Mouse (Mus musculus): ENCODE measurements at regions not wholly inside any gene's neighbourhood (a gene's known extent, or its start where the extent isn't known, plus 50 kb on each side); places are given as distances from the start of the nearest gene placed in this dataset.

DNA sequence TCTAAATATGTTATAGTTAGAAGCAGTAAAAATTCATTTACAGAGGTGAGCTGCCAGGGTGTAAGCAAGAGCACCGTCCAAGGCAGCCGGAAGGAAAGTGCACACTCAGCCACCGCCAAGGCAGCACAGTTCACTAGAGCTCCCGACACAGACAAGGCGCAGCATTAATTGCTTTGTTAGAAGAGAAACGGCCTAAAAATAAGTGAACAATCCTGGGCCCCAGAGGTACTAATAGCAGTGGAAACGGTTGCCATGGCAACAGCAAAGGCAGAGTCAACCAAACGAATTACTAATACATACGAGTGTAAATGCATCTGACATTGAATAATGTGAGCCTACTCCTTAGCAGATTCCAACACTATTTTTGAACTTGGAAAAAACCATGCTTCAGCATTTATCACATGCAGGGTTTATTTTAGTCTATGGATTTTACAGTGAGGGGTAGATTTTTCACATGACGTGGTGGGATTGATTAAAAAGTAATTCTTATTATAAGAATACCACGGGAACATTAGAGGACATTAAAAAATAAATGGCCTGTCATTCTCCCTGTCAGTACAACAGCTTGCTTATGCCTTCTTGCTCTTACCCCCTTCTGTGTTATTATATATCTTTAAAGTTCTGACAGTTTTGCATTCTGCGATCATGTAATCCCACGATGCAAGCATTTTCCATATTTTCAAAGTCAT lies 62.5 kb downstream of the Cavin4 start:
- peak; percentile 76 for DNase-seq (ENCODE audit: low spot score in 2 of 2)
- intact Hi-C loops (cut with DNase I): no loop called here

DNA sequence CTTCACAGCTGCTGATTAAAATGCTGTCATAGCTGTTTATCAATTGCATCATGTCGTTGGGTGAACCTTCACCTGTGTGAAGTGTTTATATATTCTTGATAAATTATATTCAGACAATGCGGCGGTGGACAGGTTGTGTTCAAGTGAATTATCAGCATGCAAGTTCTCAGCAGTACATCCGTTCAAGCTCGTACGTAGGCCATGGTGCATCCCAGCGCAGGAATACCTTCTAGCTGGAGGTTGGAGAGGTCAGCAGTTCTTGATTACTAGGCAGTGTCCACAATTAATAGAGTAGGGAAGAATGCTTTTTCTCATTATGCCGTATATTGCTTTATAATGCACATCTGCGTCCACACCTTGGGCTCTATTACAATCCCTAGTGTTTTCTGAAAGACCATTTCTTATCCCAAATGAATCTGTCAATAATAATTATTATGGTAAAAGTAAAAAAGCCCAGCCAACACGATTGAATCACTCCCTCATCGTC lies 63.1 kb downstream of the Cavin4 start:
- intact Hi-C loops (cut with DNase I): no loop called here
- DNase-seq (ENCODE audit: low spot score in 2 of 2): no peak

DNA sequence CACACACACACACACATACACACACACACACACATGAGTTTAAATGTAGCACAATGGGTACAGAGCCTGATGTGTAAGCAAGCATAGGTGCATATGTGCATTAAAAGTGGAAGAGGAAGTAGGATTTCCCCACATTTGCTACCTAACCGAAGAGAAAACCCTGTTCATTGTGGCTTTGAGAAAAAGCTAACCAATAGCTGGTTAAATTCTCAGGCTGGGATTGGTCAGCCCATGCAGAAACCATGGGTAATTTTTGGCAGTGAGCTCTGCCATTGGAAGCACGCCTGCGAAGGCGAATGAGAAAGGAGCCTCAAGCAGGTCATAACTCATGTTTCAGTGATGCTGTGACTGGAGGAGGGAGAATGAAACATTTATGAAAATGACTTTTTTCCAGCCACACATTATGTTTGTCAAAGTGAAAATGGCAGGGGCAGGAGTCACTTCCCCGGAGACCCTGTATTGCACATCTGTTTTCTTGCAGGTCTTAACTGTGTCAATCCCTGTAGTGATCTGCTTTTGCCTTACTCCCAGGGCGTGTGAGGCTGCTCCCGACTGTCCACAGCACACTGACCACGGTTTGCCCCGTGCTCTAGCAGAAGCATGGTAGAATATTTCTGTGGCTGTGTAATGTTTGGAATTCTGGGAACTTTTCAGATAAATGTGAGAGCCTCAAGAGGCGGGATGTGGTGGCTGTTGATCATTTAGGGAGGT lies 71.7 kb downstream of the Cavin4 start:
- DNase-seq (ENCODE audit: low spot score in 2 of 2): no peak
- intact Hi-C loops (cut with DNase I): no loop called here

DNA sequence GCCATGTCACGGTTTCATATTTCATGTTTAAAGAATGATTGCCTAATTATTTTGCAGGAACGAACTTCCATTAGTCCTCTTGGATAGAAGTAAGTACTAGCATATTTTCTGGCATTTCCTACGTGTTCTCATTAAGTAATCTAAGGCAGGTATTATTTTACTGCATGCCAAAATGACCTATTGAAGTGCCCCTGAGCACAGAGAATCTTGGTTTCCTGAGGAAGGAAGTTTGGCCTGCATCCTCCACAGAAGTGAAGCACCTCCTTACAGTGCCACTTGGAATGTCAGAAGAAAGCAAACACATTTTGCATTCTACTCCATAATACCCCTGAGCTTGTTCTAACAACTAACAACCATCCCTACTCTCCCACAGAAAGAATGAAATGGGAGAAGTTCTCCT lies 82.9 kb downstream of the Cavin4 start:
- DNase-seq (ENCODE audit: low spot score in 2 of 2): no peak
- intact Hi-C loops (cut with DNase I): no loop called here

DNA sequence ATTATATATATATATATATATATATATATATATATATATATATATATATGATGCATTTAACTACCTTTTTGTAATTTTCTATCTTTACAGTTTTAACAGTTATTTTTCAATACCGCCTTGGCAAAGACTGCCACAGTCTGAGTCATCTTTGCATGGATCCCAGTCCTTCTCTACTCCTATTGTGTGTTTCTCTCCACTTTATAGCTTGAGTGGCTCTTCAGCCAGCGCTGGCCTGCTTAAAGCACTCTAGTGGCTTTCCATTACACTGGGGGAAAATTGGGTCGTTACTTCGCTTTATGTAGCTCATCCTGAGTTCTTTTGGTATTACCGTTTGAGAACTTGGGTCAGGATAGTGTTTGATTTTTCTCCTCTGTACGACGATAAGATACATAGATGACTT lies 86.3 kb downstream of the Cavin4 start:
- DNase-seq (ENCODE audit: low spot score in 2 of 2): no peak
- intact Hi-C loops (cut with DNase I): no loop called here

DNA sequence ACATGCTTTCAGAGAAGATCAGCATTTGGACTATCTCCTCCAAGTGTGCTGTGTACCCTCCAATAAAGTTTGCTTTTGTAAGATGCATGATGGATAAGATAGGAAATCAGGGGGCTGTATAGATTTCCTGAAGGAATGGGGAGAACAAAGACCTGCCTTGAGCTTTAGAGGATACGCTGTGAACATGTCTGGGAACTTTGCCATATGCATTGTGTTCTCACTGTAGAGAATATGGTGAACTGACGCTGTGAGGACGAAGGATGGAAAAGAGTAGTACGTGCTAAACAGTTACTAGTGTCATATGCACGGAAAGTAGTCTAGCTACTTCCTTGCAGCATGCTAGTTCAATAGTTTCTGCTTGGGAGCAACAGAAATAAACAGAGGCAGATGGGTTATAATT lies 86.8 kb downstream of the Cavin4 start:
- intact Hi-C loops (cut with DNase I): no loop called here
- DNase-seq (ENCODE audit: low spot score in 2 of 2): no peak

DNA sequence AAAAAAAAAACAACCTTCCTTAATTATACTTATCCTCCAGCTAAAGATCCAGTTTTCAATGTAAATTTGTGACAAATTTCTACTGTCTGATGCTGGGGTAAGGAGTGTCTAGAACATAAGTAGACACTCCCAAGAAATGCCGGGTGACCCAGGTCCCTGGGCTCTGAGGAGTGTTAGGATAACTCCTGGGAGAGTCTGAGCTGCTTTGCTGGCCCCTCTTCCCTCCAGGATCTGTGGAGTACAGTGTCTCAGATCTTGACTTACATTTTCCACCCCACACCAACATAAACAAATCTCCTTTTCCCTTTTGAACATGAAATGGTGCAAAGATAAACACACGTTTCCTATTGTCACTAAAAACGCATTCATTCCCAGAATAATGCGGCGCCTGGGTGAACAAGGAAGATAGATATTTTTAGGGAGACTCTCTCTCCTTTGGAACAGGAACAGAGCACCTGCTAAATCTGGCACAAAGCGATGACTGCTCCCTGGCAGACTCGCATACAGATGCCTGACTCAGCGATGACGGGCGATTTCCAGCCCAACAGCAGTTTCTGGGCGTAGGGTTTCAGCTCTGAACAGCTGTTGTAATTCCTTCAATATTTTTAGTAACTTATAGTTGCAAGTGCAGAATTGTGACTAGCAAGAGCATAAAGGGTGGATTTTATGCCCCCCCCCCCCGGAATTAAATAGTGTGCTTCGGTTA lies 91.3 kb downstream of the Cavin4 start:
- intact Hi-C loops (cut with DNase I): no loop called here
- peak; percentile 80 to 86 for DNase-seq (ENCODE audit: low spot score in 2 of 2)

DNA sequence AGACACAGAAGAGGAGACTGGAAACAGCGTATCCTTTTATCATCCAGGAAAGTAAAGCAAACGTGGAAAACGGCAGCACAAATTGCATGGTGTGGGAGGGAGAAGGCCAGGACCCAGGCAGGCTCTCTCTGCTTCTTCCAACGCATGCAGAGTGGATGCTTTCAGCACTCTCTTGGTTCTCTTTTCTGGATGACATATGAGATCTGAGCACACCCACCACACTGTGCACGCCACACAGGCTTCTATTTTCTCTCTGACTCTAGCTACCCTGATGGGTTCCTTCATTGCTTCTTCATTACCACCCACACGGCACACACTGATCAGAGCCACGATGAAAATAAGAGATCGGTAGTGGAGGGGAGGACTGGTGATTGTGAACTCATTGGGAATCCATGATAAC lies 97.3 kb downstream of the Cavin4 start:
- intact Hi-C loops (cut with DNase I): no loop called here
- DNase-seq (ENCODE audit: low spot score in 2 of 2): no peak

DNA sequence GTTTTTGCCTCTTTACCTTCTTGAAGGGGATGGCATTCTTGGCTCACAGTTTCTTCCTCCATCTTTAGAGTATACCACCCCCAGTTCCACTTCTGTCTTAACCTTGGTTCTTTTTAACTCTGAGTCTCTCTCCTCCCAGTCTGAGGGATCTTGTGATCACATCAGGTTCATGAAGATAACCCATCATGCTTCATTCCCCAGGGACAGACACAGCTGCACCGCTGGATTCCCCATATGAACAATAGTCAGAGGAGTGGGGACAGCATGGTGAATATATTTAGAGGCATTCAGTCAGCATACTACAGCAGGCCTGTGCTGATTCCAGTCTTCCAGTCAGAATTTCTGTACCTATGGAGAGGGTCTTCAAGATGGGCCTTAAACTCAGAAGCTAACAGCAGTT lies 103.1 kb downstream of the Cavin4 start:
- intact Hi-C loops (cut with DNase I): no loop called here
- no peak for DNase-seq (ENCODE audit: low spot score in 2 of 2)

DNA sequence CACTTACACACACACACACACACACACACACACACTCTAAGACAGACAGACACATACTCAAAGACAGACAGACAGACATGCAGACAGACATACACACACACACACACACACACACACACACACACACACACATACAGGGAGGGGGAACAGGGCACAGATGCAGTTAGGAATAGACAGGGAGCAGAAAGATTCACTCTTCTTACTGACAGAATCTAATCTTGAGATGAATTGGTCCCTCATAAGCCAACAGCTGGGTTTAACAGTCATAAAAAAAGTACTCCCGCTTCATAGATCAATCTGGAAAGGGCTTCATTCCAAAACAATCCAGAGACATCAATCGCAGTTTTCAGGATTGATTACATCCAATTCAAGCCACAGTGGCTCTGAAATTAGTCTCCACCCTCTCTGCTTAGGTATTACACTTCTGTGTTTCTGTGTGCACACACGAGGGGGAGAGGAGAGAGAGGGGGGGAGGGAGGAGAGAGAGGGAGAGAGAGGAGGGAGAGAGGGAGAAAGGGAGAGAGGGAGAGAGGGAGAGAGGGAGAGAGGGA lies 107.2 kb downstream of the Cavin4 start:
- intact Hi-C loops (cut with DNase I): loop anchor here (5.0 to 10.0 kb wide), 2 partner anchors 78 to 384 kb away; no protein-coding TSS in a partner anchor
- no peak for DNase-seq (ENCODE audit: low spot score in 2 of 2)

DNA sequence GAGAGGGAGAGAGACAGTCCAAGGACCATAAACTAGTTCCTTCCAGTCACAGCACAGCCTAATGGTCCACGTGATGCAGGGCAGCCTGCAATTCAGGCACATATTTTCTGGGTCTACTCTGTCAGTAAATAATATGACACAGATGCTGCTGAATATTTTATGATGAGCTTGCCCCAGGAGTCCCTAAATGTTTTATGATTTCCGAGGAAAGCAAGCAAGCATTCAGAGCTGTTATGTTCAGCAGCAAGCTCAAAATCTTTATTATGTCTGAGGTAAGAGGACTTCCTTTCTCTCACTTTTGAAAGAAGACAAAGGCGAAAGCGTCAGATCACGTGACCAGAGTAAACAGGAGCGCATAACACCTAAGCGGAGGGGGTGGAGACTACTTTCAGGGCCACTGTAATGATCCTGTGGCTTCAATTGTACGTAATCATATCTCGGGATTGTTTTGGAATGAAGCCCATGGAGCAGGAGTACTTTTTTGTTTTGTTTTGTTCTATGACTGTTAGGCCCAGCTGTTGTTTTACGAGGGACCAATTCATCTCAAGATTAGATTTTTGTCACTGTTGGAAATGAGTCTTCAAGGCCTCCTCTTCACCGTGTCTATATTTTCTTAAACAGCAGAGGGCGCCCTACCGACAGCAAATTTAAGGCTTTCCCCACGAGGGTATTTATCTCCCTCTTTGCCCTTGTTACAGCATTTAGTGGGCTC lies 107.8 kb downstream of the Cavin4 start:
- peak; percentile 77 to 82 for DNase-seq (ENCODE audit: low spot score in 2 of 2)
- intact Hi-C loops (cut with DNase I): loop anchor here (5.0 to 10.0 kb wide), 2 partner anchors 79 to 384 kb away; no protein-coding TSS in a partner anchor

DNA sequence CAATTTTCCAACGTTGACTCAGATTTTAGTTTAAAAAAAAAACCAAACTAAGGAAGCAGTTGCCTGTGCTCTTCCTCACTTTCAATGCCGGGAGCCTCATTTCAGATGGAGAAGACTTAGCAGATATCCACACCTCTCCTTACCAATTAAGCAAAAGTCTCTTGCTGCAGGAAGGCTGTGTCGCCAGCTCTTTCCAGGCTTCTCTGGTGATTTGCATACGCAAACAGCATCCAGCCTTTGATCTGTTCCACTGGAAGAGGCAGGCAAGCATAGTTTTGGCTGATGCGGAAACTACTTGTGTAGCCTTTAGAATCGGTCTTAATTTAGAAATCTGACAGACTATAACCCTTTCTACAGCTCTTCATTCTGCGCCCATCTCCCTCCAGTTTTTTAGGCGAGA lies 108.5 kb downstream of the Cavin4 start:
- peak in 1 of 2 experiments; percentile 11 for DNase-seq (ENCODE audit: low spot score in 2 of 2)
- intact Hi-C loops (cut with DNase I): loop anchor here (5.0 to 10.0 kb wide), 2 partner anchors 80 to 383 kb away; no protein-coding TSS in a partner anchor

DNA sequence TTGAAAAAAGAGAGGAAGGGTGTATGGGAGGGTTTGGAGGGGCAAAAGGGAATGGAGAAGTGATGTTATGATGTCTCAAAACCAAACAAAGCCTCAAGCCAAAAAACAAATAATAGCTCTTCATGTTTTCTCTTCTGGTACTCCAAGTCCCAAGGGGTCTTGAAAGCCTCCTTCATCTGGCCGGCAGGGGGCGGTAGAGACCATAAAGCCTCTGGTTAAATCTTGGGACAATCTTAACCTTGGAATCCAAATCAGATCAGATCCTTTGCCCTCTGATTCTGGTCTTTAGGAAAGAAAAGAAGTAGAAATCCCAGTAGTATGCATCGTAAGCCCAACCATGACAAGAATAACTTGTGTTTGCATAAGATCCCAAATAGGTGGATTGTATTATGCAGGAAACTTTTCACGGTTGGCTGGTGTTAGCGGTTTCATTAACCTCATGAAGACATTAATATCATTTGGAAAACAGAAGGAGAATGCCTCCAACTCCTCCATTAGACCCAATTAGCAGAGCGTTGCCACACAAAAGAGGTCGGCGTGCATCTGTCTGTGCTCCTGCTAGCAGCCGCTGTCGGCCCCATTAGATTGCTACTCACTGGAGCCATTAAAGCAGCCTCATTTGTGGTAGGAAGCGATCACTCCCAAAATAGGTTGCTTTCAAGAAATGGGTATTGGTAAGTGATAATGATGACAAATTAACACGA lies 116.0 kb downstream of the Cavin4 start:
- intact Hi-C loops (cut with DNase I): loop anchor here (5.0 to 10.0 kb wide), 4 partner anchors 278 to 543 kb away; partner anchors contain the start of gene Plppr1
- peak; percentile 64 to 83 for DNase-seq (ENCODE audit: low spot score in 2 of 2)

DNA sequence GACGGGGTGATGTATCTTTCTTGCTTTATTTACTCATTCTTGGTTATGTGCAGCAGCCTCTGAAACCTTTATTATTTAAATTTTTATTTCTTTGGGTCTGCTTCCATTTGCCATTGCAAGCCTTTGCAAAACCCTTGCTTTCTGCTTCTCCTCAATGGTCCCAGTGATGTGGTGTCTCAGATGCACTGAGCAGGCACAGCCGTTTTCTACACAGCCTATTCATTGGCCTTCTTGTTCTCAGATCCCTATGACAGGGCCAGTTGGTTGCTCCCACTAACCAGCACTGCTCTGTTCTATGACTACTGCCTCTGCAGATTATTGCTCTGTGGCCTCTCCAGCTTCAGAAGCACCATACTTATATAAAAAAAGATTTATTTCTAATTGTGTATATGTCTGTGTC lies 116.6 kb downstream of the Cavin4 start:
- intact Hi-C loops (cut with DNase I): loop anchor here (5.0 to 10.0 kb wide), 4 partner anchors 277 to 542 kb away; partner anchors contain the start of gene Plppr1
- DNase-seq (ENCODE audit: low spot score in 2 of 2): no peak

DNA sequence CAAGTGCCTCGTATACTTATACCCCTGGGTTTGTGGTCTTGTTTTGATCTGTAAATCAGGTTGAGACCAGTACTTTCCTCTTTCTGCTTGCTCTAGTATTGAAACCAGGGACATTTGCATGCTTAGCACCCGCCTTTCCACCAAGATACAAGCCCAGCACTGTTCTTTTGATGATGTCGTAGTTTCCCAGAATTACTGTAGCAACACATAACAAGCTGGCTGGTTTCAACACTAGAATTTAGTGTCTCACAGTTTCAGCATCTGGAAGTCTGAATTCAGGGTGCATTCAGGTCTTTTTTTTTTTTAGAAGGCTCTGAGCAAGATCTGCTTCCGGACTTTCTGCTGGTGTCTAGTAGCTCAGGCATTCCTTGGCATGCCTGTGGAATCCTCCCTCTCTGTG lies 117.8 kb downstream of the Cavin4 start:
- intact Hi-C loops (cut with DNase I): no loop called here
- peak in 1 of 2 experiments; percentile 54 for DNase-seq (ENCODE audit: low spot score in 2 of 2)

DNA sequence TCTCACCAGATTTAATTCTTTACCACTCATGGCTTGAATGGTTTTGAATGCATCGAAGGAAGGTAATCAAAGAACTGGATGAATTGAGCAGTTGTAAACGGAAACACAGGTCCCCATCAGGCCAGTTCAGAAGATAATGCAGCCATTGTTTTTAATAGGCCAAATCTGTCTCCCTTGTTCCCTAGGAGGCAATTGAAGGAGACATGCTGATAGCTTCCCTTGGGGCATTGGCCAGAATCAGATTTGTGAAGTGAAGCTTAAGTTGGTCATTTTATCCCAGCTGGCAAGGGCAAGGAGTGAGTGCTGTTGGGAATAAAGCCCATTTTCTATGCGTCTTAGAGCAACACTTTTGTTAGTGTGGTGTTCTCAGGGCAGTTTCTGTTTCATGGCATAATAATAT lies 119.4 kb downstream of the Cavin4 start:
- DNase-seq (ENCODE audit: low spot score in 2 of 2): no peak
- intact Hi-C loops (cut with DNase I): no loop called here

DNA sequence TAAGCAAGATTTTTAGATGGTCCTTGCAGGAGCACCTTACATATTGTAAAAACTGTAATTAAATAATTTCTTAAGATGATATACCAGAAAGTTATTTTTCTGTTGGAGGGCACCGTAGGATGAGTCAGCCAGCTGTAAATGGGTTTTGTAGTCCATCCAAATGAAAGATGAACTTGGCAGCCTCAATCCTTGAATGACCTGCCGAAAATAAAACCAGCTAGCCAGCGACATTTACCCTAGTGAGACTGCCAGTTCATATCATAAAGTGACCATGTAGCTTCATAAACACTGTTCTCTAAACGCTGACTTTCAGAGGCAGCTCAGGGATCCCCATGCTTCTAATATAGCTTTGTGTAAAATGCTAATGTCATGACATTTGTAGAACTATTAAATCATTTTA lies 127.8 kb downstream of the Cavin4 start:
- DNase-seq (ENCODE audit: low spot score in 2 of 2): no peak
- intact Hi-C loops (cut with DNase I): no loop called here

DNA sequence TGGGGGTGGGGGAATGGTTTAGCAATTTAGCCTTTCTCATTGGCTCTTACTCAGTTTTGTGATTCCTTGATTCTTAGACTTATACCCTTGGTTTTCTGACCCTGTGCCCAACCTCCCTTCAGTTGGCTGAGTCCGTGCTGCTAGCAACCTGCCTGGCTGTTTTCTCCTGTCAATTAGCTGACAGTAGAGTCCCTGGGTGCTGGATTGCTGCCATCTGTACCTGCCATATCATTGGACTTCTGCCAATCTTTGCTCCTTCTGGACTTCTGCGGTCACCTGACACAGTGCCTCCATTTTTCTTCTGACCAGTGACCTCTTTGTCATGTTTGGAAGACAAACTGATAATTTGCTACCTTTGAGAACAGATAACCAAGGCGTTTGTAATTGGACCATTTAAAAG lies 140.5 kb downstream of the Cavin4 start:
- no peak for DNase-seq (ENCODE audit: low spot score in 2 of 2)
- intact Hi-C loops (cut with DNase I): no loop called here

DNA sequence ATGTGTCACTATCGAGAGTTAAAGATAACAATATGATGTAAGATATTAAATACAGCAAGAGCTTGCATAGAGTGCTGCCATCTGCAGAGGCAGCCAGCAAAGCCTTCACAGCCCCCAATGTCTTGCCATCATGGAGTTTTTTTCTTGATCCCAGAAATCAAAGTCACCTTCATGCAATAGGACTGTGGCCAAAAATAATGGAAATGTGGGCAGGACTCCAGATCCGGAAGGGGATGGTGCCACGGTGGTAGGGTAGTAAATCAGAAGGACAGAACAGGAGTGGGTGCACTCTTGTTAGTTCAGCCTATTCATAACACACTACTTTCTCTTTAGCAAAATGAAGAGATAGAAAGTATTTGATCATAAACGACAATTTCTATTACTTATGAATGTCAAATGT lies 145.3 kb downstream of the Cavin4 start:
- no peak for DNase-seq (ENCODE audit: low spot score in 2 of 2)
- intact Hi-C loops (cut with DNase I): no loop called here
